Mouse (Mus musculus) hindbrain, postnatal 0 days (tissue): ENCODE results near the gene Plk3. TPM values are rescaled to one million over a fixed set of nuclear protein-coding genes. Genes with fewer than 3 reads are reported as not detected.

Source experiments
- ATAC-seq: fragments of 200-750 bp; cut with Nextera tagmentation; 2 replicates; pipeline ENCODE4 v1.8.0; 2017; ENCODE audit warnings: mild to moderate bottlenecking, moderate TSS enrichment, moderate library complexity
- DNase-seq: peaks from one replicate; pipeline ENCODE4 v3.0.0-alpha.2; 2015; ENCODE audit warnings: low spot score
- H3K27ac ChIP-seq: fragments of 300-500 bp; sonication (generic); 2 replicates; pipeline ENCODE4 v1.5.1; 2014; ENCODE audit warnings: mild to moderate bottlenecking
- H3K27me3 ChIP-seq: fragments of 300-500 bp; sonication (generic); 2 replicates; pipeline ENCODE4 v1.6.1; 2014; ENCODE audit warnings: low read length, mixed read lengths; ENCODE audit not compliant: insufficient read depth
- H3K36me3 ChIP-seq: fragments of 300-500 bp; sonication (generic); 2 replicates; pipeline ENCODE4 v1.6.1; 2014; ENCODE audit warnings: low read length, mixed read lengths; ENCODE audit not compliant: insufficient read depth
- H3K4me1 ChIP-seq: fragments of 300-500 bp; sonication (generic); 2 replicates; pipeline ENCODE4 v1.6.1; 2014; ENCODE audit warnings: antibody characterized with exemption, low read length, mixed read lengths; ENCODE audit not compliant: insufficient read depth
- H3K4me2 ChIP-seq: fragments of 300-500 bp; sonication (generic); 2 replicates; pipeline ENCODE4 v1.6.1; 2014; ENCODE audit warnings: low read depth, mild to moderate bottlenecking, low read length, moderate library complexity, mixed read lengths
- H3K4me3 ChIP-seq: fragments of 300-500 bp; sonication (generic); 2 replicates; pipeline ENCODE4 v1.5.1; 2014; ENCODE audit warnings: low read length
- H3K9ac ChIP-seq: fragments of 300-500 bp; sonication (generic); replicated peaks from 2 replicates; pipeline ENCODE4 v1.6.1; 2014; ENCODE audit warnings: mild to moderate bottlenecking, low read length, moderate library complexity, mixed read lengths
- H3K9me3 ChIP-seq: fragments of 300-500 bp; sonication (generic); 2 replicates; pipeline ENCODE4 v1.6.1; 2016; ENCODE audit warnings: low read length, mixed read lengths
- CTCF ChIP-seq: IDR thresholded peaks from 2 replicates; pipeline ENCODE4 v1.5.1; 2016; ENCODE audit warnings: antibody characterized with exemption, control low read depth, low read depth
- WGBS: fragments of 180-500 bp; shearing (Covaris S2); extraction: QIAGEN DNeasy Blood & Tissue Kit; methylation state at CpG from one replicate; pipeline ENCODE4 v1.1.7; 2014; 5-methylcytosine and 5-hydroxymethylcytosine counted together
- polyA plus RNA-seq: library from polyadenylated mRNA; unstranded; fragments of >200 nt; fragmentation: Nextera tagmentation; extraction: Ambion mirVana; gene quantifications from 2 replicates; pipeline ENCODE4 v1.2.1, GENCODE M21; 2015
- total RNA-seq: library from RNA; depleted of rRNA; stranded (reverse); fragments of >200 nt; gene quantifications from 2 replicates; pipeline ENCODE4 v1.2.3, GENCODE M21; 2014

The Plk3 gene
- total and polyA plus RNA-seq, 2 experiments from 2014 or later, result 29.1 to 29.8 TPM

DNA sequence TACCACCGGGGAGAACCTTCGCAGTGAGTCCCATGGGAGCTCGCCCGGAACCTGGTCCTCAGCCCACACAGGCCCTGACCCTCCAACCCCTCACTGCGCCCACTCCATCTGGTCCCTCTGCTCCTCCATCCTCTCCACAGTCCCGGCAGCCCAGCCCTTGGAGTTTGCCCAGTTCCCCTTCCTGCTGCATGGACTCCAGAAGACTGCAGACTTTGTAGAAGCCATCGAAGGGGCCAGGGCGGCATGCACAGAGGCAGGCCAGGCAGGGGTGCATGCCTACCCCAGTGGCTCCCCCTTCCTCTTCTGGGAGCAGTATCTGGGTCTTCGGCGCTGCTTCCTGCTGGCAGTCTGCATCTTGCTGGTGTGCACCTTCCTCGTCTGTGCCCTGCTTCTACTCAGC lies 22.8 kb downstream of the Plk3 start:
- H3K36me3 ChIP-seq, result peaks cover 42% of the 10 kb centered on the region
- WGBS, result 89% methylated on average over 11 of the region's 11 CpGs
- no peak for ATAC-seq

DNA sequence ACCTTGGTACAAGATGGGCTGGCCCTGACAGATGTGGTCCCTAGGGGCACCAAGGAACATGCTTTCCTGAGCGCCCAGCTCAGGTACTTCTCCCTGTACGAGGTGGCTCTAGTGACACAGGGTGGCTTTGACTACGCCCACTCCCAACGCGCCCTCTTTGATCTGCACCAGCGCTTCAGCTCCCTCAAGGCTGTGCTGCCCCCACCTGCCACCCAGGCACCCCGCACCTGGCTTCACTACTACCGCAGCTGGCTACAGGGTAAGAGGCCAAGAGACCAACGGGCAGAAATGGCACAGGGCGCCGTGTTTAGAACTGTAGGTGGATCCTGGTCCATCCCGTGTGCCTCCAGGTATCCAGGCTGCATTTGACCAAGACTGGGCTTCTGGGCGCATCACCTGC lies 23.5 kb downstream of the Plk3 start:
- WGBS, result 92% methylated on average over 13 of the region's 13 CpGs
- Histone ChIP-seq H3K27me3 (no peaks in the 10 kb centered on the region), H3K36me3 (peaks cover 42% of the 10 kb centered on the region), H3K4me3 (no peak overlapping the region), H3K4me2 (no peak overlapping the region), H3K9me3 (no peaks in the 10 kb centered on the region), H3K27ac (no peak overlapping the region), H3K9ac (no peak overlapping the region), H3K4me1 (no peaks in the 10 kb centered on the region)
- TF ChIP-seq CTCF, result no peak
- DNase-seq (no peak), ATAC-seq (no peak)

More for the DNA sequence above, 22.8 kb downstream of the Plk3 start:
- H3K27ac ChIP-seq, result no peak overlapping the region
- no peak overlapping the region for H3K4me3 ChIP-seq
- no peak for DNase-seq
- H3K9ac ChIP-seq, result no peak overlapping the region
- H3K4me2 ChIP-seq, result no peak overlapping the region
- TF ChIP-seq CTCF, result no peak
- no peaks in the 10 kb centered on the region for H3K9me3 ChIP-seq
- no peaks in the 10 kb centered on the region for H3K4me1 ChIP-seq
- H3K27me3 ChIP-seq, result no peaks in the 10 kb centered on the region

- H3K36me3 ChIP-seq, result peaks cover 36% of the 10 kb centered on the region
Measured at GRCm38 (mm10) chr4:117109330-117109729, 24.4 kb downstream of the Plk3 start.

GRCm38 (mm10) chr4:117108524-117108849 lies 25.3 kb downstream of the Plk3 start:
- H3K9me3 ChIP-seq, result no peaks in the 10 kb centered on the region
- H3K4me2 ChIP-seq, result no peak overlapping the region
- H3K27ac ChIP-seq, result no peak overlapping the region
- DNase-seq, result no peak
- H3K9ac ChIP-seq, result no peak overlapping the region
- H3K36me3 ChIP-seq, result peaks cover 36% of the 10 kb centered on the region
- ATAC-seq, result no peak
- TF ChIP-seq CTCF, result no peak
- H3K4me3 ChIP-seq, result no peak overlapping the region
- WGBS, result 96% methylated on average over 6 of the region's 6 CpGs
- no peaks in the 10 kb centered on the region for H3K4me1 ChIP-seq
- H3K27me3 ChIP-seq, result no peaks in the 10 kb centered on the region

More at GRCm38 (mm10) chr4:117109330-117109729, 24.4 kb downstream of the Plk3 start:
- TF ChIP-seq CTCF, result no peak
- H3K9me3 ChIP-seq, result no peaks in the 10 kb centered on the region
- 93% methylated on average over 25 of the region's 25 CpGs for WGBS
- no peak overlapping the region for H3K4me2 ChIP-seq
- no peak overlapping the region for H3K27ac ChIP-seq
- DNase-seq (no peak), ATAC-seq (no peak)
- H3K4me1 ChIP-seq, result no peaks in the 10 kb centered on the region
- H3K9ac ChIP-seq, result no peak overlapping the region
- no peaks in the 10 kb centered on the region for H3K27me3 ChIP-seq
- no peak overlapping the region for H3K4me3 ChIP-seq

DNA sequence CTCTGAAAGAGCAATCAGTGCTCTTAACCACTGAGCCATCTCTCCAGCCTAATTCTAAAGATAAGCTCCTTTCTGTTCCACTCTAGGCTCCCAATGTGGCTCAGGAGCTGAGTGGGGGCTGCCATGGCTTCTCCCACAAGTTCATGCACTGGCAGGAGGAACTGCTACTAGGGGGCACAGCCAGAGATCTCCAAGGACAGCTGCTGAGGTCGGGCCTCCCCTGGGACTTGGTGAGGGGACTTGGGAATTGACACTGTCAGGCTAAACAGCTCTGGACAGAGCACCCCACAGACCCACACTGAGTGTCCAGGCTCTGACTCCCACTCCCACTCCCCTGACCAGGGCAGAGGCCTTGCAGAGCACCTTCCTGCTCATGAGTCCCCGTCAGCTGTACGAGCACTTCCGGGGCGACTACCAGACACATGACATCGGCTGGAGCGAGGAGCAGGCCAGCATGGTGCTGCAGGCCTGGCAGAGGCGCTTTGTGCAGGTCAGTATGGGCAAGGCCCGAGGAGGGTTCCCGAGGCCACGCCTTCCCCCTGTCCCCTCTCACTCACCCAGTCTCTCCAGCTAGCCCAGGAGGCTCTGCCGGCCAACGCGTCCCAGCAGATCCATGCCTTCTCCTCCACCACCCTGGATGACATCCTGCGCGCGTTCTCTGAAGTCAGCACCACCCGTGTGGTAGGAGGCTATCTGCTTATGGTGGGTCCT lies 25.8 kb downstream of the Plk3 start:
- H3K4me1 ChIP-seq, result no peaks in the 10 kb centered on the region
- H3K27ac ChIP-seq, result no peak overlapping the region
- ATAC-seq (no peak), DNase-seq (no peak)
- H3K9me3 ChIP-seq, result no peaks in the 10 kb centered on the region
- no peaks in the 10 kb centered on the region for H3K27me3 ChIP-seq
- peaks cover 36% of the 10 kb centered on the region for H3K36me3 ChIP-seq
- TF ChIP-seq CTCF, result no peak
- no peak overlapping the region for H3K9ac ChIP-seq
- 89% methylated on average over 18 of the region's 18 CpGs for WGBS
- H3K4me3 ChIP-seq, result no peak overlapping the region
- no peak overlapping the region for H3K4me2 ChIP-seq

- ATAC-seq (0 out of 2 replicates have a peak, but pooled peaks have one; percentile 8), DNase-seq (peak; percentile 26)
- Histone ChIP-seq H3K9ac (no peak overlapping the region), H3K36me3 (peaks cover 24% of the 10 kb centered on the region), H3K4me2 (no peak overlapping the region), H3K4me3 (no peak overlapping the region), H3K9me3 (no peaks in the 10 kb centered on the region), H3K27me3 (no peaks in the 10 kb centered on the region), H3K27ac (no peak overlapping the region), H3K4me1 (no peaks in the 10 kb centered on the region; the same call in 1 of the 2 replicates)
- WGBS, result 31% methylated on average over 10 of the region's 10 CpGs
- TF ChIP-seq CTCF, result no peak
Measured at GRCm38 (mm10) chr4:117105127-117105526, 28.6 kb downstream of the Plk3 start.

DNA sequence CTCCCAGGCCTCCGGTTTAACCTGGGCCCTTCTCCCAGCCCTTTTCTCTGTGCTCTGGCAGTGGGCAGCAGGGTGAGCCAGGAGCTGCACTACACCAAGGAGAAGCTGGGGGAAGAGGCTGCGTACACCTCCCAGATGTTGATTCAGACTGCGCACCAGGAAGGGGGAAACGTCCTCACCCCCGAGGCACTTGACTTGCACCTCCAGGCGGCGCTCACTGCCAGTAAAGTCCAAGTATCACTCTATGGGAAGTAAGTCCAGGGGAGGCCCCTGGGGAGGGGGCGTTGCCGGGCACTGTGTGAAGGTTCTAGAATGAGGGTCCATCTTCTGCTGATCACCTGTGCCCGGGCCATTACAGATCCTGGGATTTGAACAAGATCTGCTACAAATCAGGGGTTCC lies 29.1 kb downstream of the Plk3 start:
- H3K9me3 ChIP-seq, result no peaks in the 10 kb centered on the region
- no peak overlapping the region for H3K9ac ChIP-seq
- ATAC-seq (no peak), DNase-seq (no peak)
- H3K4me3 ChIP-seq, result no peak overlapping the region
- H3K36me3 ChIP-seq, result peaks cover 20% of the 10 kb centered on the region
- H3K27ac ChIP-seq, result no peak overlapping the region
- no peaks in the 10 kb centered on the region; the same call in 1 of the 2 replicates for H3K4me1 ChIP-seq
- peak; percentile 36 for TF ChIP-seq CTCF
- H3K27me3 ChIP-seq, result no peaks in the 10 kb centered on the region
- no peak overlapping the region for H3K4me2 ChIP-seq
- WGBS, result 69% methylated on average over 10 of the region's 10 CpGs
